Mouse (Mus musculus) kidney, adult 9 months (tissue): ENCODE data around the gene Smarcc1.
A peak's percentile ranks its signal among the peaks of the same experiment; 100 is the strongest.
"Not testable (repeated sequence)": the region's sequence is repeated elsewhere in the genome, so short reads cannot be mapped to it uniquely, and the experiment has no call there.

ENCODE experiments used
- DNase-seq: peaks from one replicate; pipeline ENCODE4 v3.0.0; 2022

The Smarcc1 gene

DNA sequence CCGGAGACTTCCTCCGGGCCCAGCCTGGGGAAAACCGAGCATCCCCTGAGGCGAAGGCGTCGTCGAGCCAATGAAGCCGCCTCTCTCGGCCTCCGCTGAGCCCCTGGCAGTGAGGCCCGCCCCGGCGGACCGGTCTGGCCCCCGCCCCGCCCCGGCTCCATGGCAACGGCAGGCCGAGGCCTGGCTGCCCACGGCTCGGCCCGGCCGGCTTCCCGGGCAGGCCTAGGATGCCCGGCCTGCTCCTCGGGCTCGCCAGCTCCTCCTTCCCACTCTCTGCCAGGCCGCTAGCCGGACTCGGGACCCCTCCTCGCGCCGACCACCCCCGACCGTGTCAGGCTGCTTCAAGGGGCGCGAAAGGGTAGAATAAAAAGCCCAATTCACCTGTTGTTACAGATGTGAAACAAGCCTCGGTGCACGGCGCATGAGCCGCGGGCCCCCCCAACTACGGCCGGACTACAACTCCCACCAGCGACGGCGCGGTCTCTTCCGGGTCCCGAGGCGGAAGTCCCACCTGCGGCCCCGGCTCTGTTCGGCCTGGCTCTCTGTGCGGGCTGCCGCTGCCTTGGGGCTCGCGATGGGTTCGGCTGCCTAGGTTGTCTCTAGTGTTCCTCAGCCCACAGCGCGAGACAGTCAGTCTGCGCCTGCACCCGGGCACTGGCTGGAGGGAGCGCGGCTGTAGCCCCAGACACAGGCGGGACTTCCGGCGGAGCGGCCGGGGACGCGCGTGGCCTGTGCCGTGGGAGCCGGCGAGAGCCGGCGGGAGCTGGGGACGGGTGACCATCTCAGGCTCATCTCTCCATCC is at the start of gene Smarcc1:
TSS of gene Smarcc1 (plus strand) at position 732 of the 802 bp plus-strand sequence.
- peak; percentile 90 for DNase-seq

- DNase-seq: no peak
Measured at GRCm38 (mm10) chr9:110068745-110069144, 48.8 kb upstream of the Smarcc1 start.

DNA sequence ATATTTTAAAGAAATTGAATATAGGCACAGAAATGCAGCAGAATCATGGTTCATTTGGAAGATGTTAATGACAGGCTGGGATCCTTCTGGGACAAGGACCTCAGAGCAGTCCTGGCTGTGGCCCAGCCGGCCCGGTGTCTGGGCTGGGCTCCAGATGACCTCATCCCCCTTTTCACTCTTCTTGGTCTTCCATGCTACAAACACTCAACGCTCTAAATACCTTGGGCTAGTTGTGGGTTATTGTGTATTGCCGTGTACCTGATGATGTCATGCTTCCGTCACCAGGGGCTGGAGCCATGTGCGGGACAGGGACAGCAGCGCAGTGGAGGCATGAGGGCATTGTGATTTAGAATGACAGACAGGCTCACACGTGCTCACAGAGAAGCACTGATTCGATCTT is 47.1 kb upstream of the Smarcc1 start:
- peak; percentile 40 for DNase-seq

DNA sequence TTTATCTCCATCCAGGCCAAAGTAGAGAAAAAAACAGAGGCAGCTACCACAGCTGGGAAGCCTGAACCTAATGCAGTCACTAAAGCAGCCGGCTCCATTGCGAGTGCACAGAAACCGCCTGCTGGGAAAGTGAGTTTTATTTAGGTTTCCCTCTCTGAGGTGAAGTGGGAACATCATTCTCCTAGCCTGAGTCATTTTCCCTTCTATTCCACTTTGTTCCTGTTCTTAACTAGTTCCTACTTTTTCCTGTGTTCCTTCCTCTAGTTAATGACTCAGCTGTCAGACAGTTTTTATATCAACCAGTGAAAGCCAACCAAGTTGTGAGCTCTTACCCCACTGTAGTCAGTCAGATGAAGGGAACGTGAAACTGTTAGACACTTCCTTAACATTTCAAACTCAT is 46.5 kb upstream of the Smarcc1 start:
- DNase-seq: no peak

DNA sequence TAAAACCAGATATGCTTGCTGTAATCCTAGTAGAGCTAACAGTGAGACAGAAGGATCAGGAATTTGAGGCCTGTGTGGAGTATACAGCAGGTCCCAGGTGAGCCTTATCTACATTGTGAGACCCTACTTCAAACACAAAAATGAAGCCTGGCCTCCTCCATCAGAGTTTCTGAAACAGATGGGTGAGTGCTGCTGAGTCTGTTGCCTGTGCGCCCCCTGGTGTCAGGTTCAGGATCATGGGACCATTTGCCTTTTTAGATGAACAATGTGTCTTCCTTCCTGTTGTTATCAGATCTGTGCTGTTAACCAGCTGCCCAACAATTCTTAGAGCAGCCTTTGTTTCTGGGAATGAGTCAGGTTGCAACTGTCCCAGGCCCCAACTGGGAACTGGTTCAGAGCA is 45.7 kb upstream of the Smarcc1 start:
- DNase-seq: peak; percentile 81

DNA sequence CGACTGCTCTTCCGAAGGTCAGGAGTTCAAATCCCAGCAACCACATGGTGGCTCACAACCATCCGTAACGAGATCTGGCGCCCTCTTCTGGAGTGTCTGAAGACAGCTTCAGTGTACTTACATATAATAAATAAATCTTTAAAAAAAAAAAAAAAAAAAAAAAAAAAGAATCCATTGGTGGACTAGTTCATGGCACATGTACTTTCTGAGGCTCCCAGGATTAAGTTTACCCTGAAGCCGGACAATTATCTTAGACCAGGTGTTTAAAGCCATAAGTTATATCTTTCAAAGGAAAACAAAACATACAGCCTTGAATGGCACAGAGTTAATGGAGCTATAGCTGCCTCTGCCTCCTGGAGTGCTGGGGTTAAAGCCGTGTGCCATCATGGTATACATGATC is 41.0 kb upstream of the Smarcc1 start:
- not testable (repeated sequence) for DNase-seq

GRCm38 (mm10) chr9:110081066-110081465 is 36.4 kb upstream of the Smarcc1 start:
- DNase-seq: no peak

GRCm38 (mm10) chr9:110084201-110084964 is 33.1 kb upstream of the Smarcc1 start:
- no peak for DNase-seq

DNA sequence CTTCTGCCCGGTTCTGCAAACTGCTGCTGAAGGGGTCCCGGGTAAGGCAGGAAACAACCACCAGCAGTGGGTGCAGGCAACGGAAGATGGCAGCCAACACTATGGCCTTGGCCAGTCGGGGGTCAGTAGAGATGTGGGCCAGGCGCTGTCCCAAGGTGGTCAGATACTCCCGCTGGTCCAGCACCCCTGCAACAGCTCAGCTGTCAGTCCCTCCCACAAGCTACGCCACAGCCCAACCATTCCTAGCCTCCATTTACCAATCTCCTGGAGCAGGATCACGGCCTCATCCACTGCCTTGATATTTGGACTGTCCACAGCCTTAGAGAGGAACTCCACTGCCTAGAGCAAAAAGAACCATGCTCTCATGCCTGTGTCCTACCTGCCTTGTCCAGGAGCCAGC is 31.8 kb upstream of the Smarcc1 start:
- DNase-seq: no peak

GRCm38 (mm10) chr9:110093303-110093702 is 24.2 kb upstream of the Smarcc1 start:
- no peak for DNase-seq

- DNase-seq: no peak
Measured at GRCm38 (mm10) chr9:110094761-110095160, 22.7 kb upstream of the Smarcc1 start.

DNA sequence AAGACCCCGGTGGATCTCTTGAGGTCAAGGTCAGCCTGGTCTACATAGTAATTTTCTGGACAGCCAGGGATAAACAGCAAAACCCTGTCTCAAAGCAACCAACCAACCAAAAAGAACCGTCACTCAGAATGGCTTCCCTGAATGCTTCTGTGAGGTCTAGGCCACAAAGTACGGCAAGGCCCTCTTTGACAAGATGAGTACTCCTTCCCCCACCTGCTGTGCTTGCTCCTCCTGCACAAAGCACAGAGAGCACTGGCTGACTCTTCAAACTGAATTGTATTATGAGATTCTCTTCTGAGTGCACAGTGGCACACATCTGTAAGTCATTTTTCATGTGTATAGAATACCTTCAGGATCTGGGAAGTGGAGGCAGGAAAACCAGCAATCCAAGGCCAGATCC is 19.7 kb upstream of the Smarcc1 start:
- DNase-seq: no peak

DNA sequence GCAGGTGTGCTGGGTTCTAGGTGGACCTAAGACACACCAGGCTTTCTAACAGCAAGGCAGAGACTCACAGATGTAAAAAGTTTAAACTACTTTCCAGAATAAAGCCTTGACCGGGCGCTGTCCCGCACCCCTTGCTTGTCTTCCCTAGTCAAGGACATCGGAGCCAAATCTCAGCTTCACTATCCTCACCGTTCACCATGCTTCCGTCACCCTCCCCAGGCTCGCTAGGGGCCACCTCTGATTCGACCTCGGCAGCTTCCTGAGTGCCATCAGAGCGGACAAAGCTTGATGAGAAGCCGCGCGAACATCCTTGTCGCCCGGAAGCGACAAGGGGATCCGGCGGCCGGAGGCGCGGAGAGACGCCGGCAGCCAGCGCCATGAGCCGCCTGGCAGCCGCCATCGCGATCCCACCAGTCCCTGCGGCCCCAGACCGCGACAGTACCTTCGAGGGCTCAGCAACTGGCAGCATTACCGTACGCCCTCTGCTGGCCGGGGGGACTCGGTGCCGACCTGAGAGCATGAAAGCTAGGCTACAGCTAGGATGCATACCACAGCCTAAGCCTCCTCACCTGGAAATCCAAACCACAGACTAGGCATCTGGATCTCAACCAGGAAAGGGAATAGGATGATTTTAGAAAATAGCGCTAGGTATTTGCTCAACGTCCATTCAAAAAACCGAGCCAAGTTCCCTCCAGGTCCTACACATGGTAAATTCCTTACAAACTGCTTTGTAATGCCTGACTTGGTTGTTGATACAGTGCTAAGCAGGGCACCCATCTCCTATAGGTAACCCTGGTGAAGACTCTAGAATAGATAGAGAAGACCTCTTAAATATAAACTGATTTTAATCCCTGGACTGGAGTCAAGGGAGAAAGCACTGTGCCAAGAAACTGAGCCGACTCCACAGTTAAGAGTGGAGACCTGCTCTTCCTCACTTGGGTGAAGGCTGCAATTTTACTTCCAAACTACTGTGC is 16.6 kb upstream of the Smarcc1 start:
- peak; percentile 95 for DNase-seq

GRCm38 (mm10) chr9:110116353-110116976 is 1.0 kb upstream of the Smarcc1 start:
- no peak for DNase-seq

DNA sequence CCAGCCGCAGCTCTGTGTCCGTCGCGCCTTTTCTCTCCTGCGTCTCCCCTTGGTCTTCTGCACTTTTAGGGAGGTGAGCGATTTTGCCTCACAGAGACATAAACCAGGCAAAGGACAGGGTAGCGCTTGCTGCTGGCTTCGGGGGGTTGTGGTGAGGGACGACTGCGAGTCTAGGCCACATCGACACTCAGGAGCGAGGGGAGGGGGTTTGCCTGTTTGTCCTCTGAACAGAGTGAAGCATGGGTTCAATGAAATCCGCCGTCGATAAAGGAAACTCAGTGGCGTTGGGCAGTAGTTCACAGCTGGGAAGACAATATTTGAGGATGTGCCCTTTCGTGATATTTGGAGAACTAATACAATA is 251 bp downstream of the Smarcc1 start, which contains the start of gene Dhx30:
TSS of gene Dhx30 (minus strand) at position 52 of the 361 bp plus-strand sequence.
- no peak for DNase-seq

- DNase-seq: no peak
Measured at GRCm38 (mm10) chr9:110118249-110118648, 741 bp downstream of the Smarcc1 start.

- DNase-seq: no peak
Measured at GRCm38 (mm10) chr9:110121424-110121823, 3.9 kb downstream of the Smarcc1 start.

DNA sequence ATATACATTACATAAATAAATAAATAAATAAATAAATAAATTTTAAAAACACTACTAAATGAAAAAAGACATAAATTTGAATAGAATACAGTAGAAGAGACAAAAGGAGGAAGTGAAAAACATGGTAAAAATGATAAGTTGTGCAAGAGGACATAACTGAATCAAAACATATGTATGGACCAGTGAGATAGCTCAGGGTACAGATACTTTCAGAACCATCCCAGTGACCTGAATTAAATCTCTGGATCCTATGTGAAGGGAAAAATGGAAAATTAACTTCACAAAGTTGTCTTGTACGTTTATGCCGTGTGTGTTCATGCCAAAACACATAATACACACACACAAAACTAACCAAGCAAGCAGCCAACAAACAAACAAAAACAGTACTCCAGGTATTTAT is 5.8 kb downstream of the Smarcc1 start:
- DNase-seq: no peak

DNA sequence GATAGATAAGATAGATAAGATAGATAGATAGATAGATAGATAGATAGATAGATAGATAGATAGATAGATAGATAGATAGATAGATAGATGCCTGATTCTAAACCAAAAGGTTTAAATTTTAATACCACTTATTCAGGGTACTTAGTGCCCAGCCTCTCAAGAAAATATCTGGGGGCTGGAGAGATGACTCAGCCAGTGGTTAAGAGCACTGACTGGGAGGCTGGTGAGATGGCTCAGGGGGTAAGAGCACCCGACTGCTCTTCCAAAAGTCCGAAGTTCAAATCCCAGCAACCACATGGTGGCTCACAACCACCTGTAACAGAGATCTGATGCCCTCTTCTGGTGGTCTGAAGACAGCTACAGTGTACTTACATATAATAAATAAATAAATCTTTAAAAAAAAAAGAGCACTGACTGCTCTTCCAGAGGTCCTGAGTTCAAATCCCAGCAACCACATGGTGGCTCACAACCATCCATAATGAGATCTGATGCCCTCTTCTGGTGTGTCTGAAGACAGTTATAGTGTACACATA is 6.6 kb downstream of the Smarcc1 start:
- not testable (repeated sequence) for DNase-seq

- DNase-seq: no peak
Measured at GRCm38 (mm10) chr9:110130896-110131524, 13.5 kb downstream of the Smarcc1 start.

DNA sequence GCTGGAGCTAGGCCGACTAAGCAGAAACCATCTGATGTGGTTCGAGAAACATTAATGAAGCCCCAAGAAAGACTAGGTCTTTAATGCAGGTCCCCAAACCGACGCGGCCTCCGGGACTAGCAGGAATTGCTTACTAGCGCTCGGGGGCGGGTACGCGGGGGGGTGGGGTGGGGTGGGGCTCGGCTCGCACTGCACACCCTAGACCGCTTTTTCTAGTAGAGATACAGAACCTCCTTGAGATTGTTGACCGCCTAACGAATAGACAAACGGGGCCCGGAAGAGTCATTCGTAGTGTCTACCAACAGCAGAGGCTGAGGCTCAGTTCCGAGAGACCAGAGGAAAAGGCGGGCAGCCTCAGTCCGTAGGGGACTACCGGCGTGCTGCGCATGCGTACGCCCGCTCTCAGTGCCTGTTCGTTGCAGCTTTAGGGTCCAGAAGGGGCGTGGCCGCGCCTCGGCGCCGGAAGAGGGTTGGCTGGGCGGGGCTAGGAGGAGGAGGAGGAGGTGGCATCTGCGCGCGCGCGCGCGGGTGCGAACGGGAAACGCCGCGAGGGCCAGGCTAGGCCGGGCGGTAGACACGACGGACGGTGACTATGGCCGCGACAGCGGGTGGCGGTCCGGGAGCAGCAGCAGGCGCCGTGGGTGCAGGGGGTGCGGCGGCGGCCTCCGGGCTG is 14.2 kb downstream of the Smarcc1 start:
- DNase-seq: peak; percentile 99
